Mouse (Mus musculus) spleen, postnatal 14 days (tissue): Measurements from ENCODE around the gene Slc45a2.
"Not testable (repeated sequence)": the region's sequence is repeated elsewhere in the genome, so short reads cannot be mapped to it uniquely, and the experiment has no call there.

Experiments
- DNase-seq, 2 experiments: peaks; one replicate each; pipeline ENCODE4 v3.0.0; 2021 to 2022; ENCODE audit warnings: low spot score in 2 of 2

Gene Slc45a2

GRCm38 (mm10) chr15:11000421-11000820 is at the start of gene Slc45a2:
Slc45a2 (plus strand) TSS chr15:11000721.
- DNase-seq: no peak

DNA sequence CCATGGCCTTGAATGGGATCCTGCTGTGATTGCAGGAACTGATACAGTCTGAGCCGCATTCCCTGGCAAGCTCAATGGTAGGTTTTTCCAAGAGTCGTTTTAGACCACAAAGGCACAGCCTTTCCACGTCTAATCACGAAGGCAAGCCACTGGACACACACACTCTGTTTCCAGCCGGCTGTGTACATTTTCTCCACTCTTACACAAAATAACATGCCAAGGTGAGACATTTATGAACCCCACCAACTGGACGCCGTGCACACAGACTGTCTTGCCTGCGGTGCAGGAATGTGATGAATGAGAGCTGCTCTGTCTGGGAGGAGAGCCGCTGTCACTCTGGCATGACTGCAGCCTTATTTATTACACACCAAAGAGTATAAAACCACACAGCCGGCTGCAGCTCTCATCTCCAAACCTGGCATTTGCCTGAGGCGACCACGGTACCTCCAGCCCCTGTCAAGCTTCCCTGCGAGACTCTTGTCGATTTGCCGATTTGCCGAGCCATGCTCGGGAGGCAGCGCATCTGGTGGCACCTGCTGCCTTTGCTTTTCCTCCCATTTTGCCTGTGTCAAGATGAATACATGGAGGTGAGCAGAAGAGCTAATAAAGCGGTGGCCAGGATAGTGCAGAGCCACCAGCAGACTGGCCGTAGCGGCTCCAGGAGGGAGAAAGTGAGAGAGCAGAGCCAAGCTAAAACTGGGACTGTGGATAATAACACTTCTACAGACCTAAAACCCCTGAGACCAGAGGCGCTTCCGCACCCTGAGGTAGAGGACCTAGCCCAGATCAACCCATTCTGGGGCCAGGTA is 48.4 kb upstream of the Slc45a2 start, which contains the start of gene C1qtnf3:
Gene C1qtnf3, plus strand, starts transcription at position 382 of the 809 bp plus-strand sequence.
- no peak for DNase-seq

GRCm38 (mm10) chr15:10952760-10953305 is 47.7 kb upstream of the Slc45a2 start:
- DNase-seq: no peak

- no peak for DNase-seq
Observed at GRCm38 (mm10) chr15:10953465-10953864, 47.1 kb upstream of the Slc45a2 start.

DNA sequence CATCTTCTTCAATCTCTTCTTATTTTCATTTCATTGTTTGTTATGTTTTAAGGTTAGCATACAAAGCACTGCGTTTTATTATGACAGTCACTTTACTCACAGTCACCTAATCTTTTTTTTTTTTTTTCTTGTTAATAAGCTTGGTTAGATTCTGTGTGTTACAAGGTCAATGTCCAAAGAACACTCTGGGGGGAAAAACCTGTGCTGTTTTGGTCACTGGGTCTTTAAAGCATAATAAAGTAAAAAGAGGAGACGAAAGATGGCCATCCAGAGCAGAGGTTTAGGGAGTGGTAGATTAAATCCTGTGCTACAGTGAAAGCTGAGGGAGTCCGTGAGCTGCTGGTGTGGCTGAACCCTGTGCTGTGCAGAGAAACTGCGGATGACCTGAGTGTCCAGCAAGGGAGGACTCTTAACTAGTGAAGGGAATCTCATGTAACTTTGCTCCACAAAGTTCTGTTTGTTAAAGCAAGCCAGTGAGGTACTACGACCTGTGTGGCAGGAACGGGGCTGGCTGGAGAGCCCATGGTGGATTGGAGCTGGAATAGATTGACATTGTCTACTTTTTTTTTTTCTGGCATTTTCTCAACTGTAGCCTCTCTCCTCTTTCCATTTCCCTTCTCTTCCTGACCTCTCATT is 46.0 kb upstream of the Slc45a2 start:
- no peak for DNase-seq

- no peak for DNase-seq
Observed at GRCm38 (mm10) chr15:10955156-10955555, 45.4 kb upstream of the Slc45a2 start.

- no peak for DNase-seq
Observed at GRCm38 (mm10) chr15:10956706-10957105, 43.8 kb upstream of the Slc45a2 start.

DNA sequence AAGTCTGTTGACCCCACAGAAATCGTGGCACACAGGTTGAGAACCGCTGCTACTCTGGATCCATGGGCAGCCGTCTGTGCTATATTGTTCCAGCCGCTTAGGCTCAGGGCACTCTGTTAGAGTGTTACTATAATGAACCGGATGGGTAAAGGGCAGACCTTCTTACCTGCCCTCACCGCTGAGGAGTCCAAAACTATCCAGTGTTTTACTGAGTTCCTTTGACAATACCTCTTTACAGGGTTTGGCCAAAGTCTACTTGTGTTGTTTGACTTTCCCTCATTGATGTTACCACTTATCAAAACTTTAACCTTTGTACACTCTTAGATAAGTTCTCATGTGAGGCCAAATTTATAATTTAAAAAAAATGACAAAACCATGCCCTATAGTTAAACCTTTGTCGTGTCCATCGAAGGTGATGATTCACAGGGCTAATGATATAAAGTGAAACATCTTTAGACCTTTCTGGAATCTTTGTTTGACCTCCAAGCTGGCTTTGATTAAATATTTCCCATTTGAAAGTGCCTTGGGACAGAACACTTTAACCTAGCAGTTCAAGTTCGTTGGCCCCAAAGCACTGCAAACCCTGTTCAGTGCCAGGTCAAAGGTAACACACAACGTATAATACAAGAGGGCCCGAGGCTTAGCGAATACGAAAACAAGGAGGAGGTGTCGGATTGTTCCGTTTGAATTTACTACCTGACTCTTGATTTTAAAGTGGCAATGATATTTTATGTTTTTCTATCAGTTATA is 41.1 kb upstream of the Slc45a2 start:
- DNase-seq: no peak

- DNase-seq: no peak
Observed at GRCm38 (mm10) chr15:10960267-10960666, 40.3 kb upstream of the Slc45a2 start.

GRCm38 (mm10) chr15:10962601-10963000 is 37.9 kb upstream of the Slc45a2 start:
- no peak for DNase-seq

DNA sequence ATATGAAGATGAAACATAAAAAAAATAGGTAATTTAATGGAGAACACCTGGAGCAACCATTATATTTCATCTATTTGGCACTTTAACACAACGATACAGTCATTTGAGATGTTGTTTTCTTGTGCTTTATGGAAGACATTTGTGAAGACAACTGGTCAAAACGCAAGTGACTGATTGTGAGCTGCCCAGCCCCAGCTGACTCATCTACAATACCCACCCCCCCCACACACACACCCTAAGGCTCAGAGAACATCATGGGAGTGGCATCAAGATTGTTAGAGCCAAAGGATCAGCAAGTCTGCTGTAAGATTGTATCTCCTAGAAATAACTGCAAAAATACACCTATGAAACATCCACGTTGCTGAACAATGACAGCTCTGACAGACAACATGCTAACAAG is 31.1 kb upstream of the Slc45a2 start:
- no peak for DNase-seq

GRCm38 (mm10) chr15:10970777-10971176 is 29.7 kb upstream of the Slc45a2 start:
- DNase-seq: no peak

DNA sequence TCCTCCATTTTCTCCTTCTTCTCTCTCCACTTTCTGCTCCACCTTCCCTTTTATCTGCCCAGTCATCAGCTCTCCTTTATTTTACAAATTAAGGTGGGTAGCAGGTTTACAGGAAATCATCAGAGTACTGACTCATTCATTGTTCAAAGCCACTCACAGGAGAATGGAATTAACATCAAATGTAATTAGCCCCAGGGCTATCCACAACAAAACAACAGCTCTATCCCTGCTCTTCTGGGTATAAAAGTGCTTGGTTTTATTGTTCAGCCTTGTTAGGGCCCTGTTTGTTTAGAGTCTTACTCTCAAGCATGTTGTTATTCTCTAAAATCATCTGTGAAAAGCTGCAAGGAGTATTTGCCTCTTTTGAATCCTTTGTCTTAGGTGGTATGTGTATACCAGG is 23.4 kb upstream of the Slc45a2 start:
- DNase-seq: no peak

DNA sequence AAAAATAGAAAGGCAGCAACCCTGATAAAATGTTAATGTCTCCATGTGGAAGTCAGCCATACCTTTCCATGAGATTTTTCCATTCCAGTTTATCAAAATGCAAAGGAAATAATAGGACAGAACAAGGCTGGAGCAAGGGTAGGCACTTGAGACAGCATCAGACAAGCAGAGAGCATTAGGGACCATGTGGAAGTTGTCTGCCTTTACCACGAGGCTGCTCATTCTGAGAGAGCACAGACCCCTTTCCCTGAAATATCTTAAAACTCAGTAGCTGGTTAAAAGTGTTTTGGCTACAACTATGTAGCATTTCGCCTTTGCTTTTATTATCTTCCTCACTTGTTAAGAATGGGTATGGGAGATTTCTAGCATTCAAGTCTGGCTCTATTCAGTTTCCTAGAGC is 19.8 kb upstream of the Slc45a2 start:
- DNase-seq: no peak

GRCm38 (mm10) chr15:10981377-10982063 is 19.0 kb upstream of the Slc45a2 start, which contains the start of gene Amacr:
Amacr (plus strand) TSS chr15:10981756.
- peak; percentile 58 to 68 for DNase-seq

DNA sequence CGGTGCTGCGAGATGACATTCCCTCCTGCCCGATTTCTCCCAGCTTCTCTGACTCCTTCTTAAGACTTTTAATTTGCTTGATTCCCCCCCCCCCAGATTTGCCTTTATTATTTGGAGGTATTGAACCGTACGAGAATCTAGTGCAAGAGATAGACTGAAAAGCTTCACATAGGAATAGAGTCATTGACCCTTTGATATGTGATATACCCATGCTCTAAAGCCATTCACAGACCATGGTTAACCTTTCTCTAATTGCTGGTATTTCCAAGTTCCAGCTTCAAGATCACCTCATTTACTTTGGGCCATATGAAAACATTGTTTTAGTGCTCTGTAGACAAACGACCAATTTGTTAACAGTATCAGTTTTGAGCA is 18.5 kb upstream of the Slc45a2 start:
- DNase-seq: no peak

DNA sequence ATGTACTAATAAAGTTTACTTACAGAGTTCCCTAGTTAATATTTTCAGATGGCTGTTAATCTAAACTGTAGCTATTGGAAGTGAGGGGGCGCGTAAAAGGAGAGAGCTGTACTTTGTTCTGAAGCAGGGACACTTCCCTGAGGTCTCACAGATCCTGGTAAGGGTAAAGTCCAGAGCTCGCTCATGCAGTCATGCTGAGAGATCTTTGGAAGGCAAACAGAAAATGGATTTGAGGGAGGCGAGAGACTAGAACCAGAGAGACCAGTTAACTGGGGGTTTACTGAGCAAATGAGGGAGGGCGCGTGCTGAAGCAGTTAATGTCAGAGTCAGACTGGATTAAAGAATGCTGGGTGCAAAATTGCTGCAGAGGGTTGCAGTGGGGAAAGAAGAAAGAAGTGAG is 14.8 kb upstream of the Slc45a2 start:
- DNase-seq: no peak

DNA sequence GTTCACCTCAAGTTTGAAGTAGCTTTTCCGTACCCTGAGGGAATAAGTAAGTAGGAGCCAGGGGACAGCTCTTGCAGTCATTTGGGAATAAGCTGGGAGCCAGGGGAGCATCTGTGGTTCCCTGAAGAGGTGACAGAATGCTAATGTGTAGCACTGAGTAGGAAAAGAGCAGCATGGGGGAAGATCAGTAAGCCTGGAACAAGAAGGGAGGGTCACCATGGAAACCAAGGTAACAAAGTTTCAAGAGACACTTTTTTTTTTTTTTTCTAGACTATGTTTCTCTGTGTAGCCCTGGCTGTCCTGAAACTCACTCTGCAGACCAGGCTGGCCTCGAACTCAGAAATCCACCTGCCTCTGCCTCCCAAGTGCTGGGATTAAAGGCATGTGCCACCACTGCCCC is 14.0 kb upstream of the Slc45a2 start:
- not testable (repeated sequence) for DNase-seq

- DNase-seq: no peak
Observed at GRCm38 (mm10) chr15:10990411-10990810, 10.1 kb upstream of the Slc45a2 start.

- DNase-seq: no peak
Observed at GRCm38 (mm10) chr15:10991566-10991965, 9.0 kb upstream of the Slc45a2 start.

- DNase-seq: no peak
Observed at GRCm38 (mm10) chr15:10999832-11000231, 689 bp upstream of the Slc45a2 start.

DNA sequence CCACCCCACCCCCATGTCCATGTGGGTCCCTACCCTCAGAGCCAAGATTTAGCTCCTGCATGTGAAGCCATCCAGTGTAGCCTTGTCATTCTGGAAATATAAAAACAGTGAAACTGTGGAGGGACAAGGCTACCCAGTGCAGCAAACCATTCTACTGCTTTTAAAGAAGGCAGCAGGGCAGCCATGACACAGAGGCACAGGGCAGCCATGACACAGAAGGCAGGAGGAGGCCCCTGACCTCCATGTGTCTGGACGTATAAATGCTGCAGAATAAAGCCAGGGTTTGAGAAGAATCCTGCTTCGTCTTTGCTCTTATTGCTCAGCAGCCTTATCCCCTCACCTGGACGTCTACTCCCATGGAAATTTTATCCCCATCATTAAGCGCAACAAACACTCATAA is 3.3 kb downstream of the Slc45a2 start:
- no peak for DNase-seq
